Mouse (Mus musculus): ENCODE measurements around the gene Wdr59. TPM values are rescaled to one million over a fixed set of nuclear protein-coding genes. Genes with fewer than 3 reads are reported as not detected.
"Not testable (repeated sequence)": the region's sequence is repeated elsewhere in the genome, so short reads cannot be mapped to it uniquely, and the experiment has no call there.

Gene Wdr59
- polyA plus RNA-seq, 1 experiment = 0.96 TPM

DNA sequence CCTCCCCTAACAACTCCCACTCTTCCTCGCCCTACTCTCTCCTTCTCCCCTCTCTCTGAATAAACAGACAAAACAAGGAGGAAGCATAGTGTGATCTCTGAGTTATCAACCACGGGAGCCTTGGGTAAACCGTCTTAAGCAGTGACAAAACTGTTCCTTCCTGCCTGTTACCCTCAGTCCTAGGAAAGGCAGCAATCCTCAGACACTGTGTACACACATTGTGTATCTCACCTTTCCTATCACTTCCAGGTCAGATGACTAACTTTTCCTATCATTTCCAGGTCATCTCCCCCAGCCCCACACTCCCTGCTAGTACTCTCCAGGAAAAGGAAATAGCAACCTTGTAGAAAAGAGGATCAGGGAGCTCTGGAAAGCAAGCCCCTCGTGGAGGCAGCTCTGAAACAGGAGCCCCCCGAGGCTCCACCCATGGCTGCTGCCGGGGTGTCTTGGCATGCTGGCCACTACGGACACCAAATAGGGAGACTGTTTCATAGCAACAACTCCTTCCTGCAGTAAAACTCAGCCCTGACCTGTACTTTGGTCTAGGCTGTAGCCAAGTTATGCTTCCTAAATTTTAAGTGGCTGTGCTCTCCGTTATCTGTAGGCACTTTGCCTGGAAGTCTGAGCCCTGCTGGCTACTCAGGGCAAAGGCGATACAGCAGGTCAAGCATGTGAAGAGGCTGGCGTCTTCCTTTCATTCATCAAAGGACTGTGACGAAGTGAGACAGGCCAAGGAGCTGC, 20.0 kb downstream of the Wdr59 start:
- Histone ChIP-seq H3K4me1 (peaks cover 4% of the 10 kb centered on the region; the same call in 1 of the 2 replicates), H3K36me3 (replicated peaks; ENCODE audit: low read length) (peaks cover 54% of the 10 kb centered on the region), H3K27me3 (replicated peaks) (no peaks in the 10 kb centered on the region), H3K4me3 (replicated peaks) (no peak overlapping the region), H3K9me3 (no peaks in the 10 kb centered on the region)
- TF ChIP-seq GATA1 (IDR thresholded peaks at IDR 0.05; ENCODE audit: borderline replicate concordance, low read length) = no peak
- TF ChIP-seq FLI1 (IDR thresholded peaks at IDR 0.05; ENCODE audit: low read length) = no peak

DNA sequence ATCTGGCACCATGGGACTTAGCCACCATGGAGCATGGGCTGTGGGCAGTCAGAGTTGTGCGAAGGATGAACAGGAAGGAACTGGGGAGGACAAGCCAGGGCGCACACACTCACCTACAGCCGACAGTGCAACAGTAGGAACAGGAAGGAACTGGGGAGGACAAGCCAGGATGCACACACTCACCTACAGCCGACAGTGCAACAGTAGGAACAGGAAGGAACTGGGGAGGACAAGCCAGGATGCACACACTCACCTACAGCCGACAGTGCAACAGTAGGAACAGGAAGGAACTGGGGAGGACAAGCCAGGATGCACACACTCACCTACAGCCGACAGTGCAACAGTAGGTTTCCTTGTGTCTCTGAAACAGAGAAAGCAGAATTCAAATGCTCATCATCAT, 23.6 kb downstream of the Wdr59 start:
- not testable (repeated sequence) for H3K27me3 ChIP-seq (replicated peaks); H3K9me3 ChIP-seq; H3K4me1 ChIP-seq; H3K4me3 ChIP-seq (replicated peaks)
- H3K36me3 ChIP-seq (replicated peaks; ENCODE audit: low read length) = peaks cover 72% of the 10 kb centered on the region

DNA sequence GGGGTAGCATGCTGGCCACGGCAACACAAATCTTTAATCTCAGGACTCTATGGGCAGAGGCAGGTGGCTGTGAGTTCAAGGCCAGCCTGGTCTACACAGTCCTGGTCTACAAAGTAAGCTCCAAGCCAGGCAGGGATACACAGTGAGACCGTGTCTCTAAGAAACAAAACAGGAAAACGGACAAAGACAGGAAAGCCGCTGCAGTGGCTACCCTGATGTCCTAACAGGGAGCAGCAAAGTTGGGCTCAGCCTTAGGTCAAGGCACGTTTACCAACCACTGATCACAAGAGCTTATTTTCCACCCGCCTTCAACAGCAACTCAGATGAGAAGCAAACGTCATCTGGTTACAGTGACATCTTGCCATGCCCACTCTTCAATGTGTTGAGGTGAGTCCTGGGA, 25.6 kb downstream of the Wdr59 start:
- no peak overlapping the region for H3K4me3 ChIP-seq (replicated peaks)
- no peaks in the 10 kb centered on the region for H3K27me3 ChIP-seq (replicated peaks)
- TF ChIP-seq GATA1 (IDR thresholded peaks at IDR 0.05; ENCODE audit: borderline replicate concordance, low read length) (no peak), FLI1 (IDR thresholded peaks at IDR 0.05; ENCODE audit: low read length) (no peak)
- peaks cover 70% of the 10 kb centered on the region for H3K36me3 ChIP-seq (replicated peaks; ENCODE audit: low read length)
- H3K9me3 ChIP-seq = no peaks in the 10 kb centered on the region
- no peaks in the 10 kb centered on the region for H3K4me1 ChIP-seq

DNA sequence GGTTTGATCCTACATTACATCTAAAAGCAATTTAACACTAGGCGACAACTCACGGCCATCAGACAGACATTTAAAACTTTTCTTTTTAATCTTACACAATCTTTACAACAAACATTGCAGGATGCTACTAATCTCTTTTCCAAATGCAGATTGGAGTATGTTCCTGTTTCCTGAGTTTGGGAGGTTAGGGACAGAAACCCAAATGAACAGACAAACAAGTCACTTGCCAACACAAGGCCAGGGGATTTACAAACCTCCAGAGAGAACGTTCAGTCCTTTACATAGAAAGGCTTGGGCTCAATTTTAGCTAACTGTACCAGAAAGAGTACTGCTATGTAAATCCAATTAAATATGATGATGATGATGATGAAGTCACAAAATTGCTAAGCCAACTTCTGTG, 28.7 kb downstream of the Wdr59 start:
- no peaks in the 10 kb centered on the region for H3K4me1 ChIP-seq
- H3K4me3 ChIP-seq (replicated peaks) = no peak overlapping the region
- H3K36me3 ChIP-seq (replicated peaks; ENCODE audit: low read length) = peaks cover 57% of the 10 kb centered on the region
- H3K27me3 ChIP-seq (replicated peaks) = no peaks in the 10 kb centered on the region
- no peaks in the 10 kb centered on the region for H3K9me3 ChIP-seq
- TF ChIP-seq FLI1 (IDR thresholded peaks at IDR 0.05; ENCODE audit: low read length) = no peak
- no peak for TF ChIP-seq GATA1 (IDR thresholded peaks at IDR 0.05; ENCODE audit: borderline replicate concordance, low read length)

DNA sequence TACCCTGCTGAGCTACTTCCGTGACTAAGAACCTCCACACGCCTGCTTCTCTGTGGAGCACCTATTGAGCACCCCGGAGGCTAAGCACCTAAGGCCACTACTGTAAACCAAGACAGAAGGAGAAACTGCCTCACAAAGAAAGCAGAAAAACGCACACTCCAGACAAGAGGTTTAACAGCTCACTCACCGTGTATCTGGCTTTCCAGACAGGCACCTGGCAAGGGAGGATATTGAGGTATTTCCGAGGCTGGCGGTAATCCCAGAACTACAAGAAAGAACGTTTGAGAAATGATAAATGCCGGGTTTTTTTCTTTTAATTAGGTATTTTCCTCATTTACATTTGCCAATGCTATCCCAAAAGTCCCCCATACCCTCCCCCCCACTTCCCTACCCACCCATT, 29.4 kb downstream of the Wdr59 start:
- TF ChIP-seq FLI1 (IDR thresholded peaks at IDR 0.05; ENCODE audit: low read length) (no peak), GATA1 (IDR thresholded peaks at IDR 0.05; ENCODE audit: borderline replicate concordance, low read length) (no peak)
- no peak overlapping the region for H3K4me3 ChIP-seq (replicated peaks)
- no peaks in the 10 kb centered on the region for H3K9me3 ChIP-seq
- no peaks in the 10 kb centered on the region for H3K27me3 ChIP-seq (replicated peaks)
- H3K4me1 ChIP-seq = no peaks in the 10 kb centered on the region
- H3K36me3 ChIP-seq (replicated peaks; ENCODE audit: low read length) = peaks cover 51% of the 10 kb centered on the region

DNA sequence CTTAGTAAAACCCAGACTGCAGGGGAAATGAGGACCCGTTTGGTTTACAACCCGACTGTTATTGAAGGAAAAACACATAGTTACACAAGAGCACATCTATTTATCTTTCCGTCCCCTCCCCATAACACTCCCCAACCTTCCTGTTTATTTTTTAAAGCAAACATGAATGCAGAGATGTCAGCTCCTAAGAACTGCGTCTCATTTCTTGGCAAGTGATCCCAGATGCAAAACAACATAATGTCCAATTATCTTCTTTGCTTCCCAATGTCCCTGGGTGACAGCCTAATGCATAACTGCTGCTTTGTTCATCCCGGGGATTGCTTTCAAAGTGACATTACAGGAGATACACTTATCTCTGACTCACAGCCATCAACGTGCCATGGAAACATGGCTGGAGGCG, 30.7 kb downstream of the Wdr59 start:
- TF ChIP-seq FLI1 (IDR thresholded peaks at IDR 0.05; ENCODE audit: low read length) = no peak
- TF ChIP-seq GATA1 (IDR thresholded peaks at IDR 0.05; ENCODE audit: borderline replicate concordance, low read length) = no peak
- no peak overlapping the region for H3K4me3 ChIP-seq (replicated peaks)
- H3K36me3 ChIP-seq (replicated peaks; ENCODE audit: low read length) = peaks cover 49% of the 10 kb centered on the region
- H3K27me3 ChIP-seq (replicated peaks) = no peaks in the 10 kb centered on the region
- H3K4me1 ChIP-seq = no peaks in the 10 kb centered on the region
- no peaks in the 10 kb centered on the region for H3K9me3 ChIP-seq

DNA sequence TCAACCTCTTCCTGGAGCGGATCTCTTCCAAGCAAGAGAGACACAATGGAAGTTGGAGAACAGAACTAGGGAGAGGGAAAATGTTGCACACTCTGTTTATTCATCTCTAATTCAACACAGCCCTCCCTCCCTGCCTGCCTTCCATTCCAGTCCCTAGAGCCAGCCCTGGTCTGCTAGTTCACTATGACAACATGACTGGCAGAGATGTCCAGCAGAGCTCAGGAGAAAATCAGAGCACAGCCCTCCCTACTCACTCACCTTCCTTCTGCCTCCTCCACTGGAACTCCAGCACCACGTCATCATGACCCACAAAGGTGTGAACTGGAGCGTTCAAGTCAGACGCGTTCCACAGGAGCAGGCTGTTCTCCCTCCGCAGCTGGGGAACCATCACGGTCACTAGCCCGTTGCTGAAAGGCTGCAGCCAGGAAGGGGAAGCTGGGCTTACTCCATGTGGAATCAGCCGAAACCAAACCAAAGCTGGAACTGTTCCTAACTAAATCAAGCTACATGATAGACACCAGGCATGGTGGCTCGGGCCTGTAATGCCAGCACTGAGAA, 31.8 kb downstream of the Wdr59 start:
- peaks cover 45% of the 10 kb centered on the region for H3K36me3 ChIP-seq (replicated peaks; ENCODE audit: low read length)
- H3K4me3 ChIP-seq (replicated peaks) = no peak overlapping the region
- no peak for TF ChIP-seq GATA1 (IDR thresholded peaks at IDR 0.05; ENCODE audit: borderline replicate concordance, low read length)
- H3K9me3 ChIP-seq = no peaks in the 10 kb centered on the region
- no peaks in the 10 kb centered on the region for H3K27me3 ChIP-seq (replicated peaks)
- no peaks in the 10 kb centered on the region for H3K4me1 ChIP-seq

DNA sequence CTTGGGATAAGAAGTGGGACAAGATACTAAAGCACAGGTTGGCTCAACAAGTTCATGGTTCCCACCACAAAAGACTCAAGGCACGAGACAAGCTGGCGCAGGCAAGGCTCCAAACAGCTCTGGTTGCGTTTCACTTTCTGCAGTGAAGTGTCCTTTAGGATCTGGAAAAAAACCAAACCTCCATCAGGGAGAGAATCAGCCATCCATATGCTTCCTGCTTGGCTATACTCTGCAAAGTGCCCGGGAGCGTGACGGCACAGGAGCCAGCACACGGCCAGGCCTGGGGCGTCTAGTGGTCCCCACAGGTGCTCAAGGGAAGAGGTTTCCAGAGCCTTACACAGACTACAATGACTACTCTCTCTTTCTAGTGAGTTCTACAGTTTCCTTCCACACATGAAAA, 41.2 kb downstream of the Wdr59 start:
- no peak overlapping the region for H3K4me3 ChIP-seq (replicated peaks)
- peaks cover 4% of the 10 kb centered on the region; the same call in 1 of the 2 replicates for H3K4me1 ChIP-seq
- no peaks in the 10 kb centered on the region for H3K27me3 ChIP-seq (replicated peaks)
- H3K9me3 ChIP-seq = peaks cover 5% of the 10 kb centered on the region; the same call in 1 of the 2 replicates
- TF ChIP-seq GATA1 (IDR thresholded peaks at IDR 0.05; ENCODE audit: borderline replicate concordance, low read length) (no peak), FLI1 (IDR thresholded peaks at IDR 0.05; ENCODE audit: low read length) (no peak)
- H3K36me3 ChIP-seq (replicated peaks; ENCODE audit: low read length) = peaks cover 70% of the 10 kb centered on the region

DNA sequence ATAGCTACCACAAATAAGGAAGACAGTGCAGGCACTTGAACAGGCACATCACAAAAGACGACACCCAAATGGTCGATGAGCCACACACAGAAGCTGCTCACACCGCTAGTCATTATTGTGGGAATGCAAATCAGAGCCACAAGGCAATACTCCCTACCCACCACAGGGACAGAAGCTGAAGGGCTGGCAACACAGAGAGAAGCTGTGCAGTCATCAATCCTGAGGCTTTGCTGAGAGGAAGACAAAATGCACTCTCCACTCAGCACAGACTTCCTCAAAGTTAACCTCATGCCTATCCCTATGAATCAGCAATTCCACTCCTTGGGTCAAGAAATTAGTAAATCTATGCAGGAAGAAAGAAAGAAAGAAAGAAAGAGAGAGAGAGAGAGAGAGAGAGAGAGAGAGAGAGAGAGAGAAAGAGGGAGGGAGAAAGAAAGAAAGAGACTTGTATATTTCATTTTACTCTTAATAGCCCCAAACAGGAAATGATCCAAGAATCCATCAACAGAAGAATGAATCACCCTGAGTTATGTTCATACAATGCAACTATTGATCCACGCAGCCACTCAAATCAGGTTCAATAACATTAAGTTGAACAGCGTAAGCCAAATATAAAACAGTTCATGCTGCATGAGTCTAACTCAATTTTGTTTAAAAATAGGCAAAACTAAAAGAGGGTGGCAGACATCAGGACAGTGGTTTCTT, 44.0 kb downstream of the Wdr59 start:
- Histone ChIP-seq H3K27me3 (replicated peaks) (no peaks in the 10 kb centered on the region), H3K4me1 (peaks cover 4% of the 10 kb centered on the region; the same call in 1 of the 2 replicates), H3K4me3 (replicated peaks) (no peak overlapping the region), H3K9me3 (peaks cover 5% of the 10 kb centered on the region; the same call in 1 of the 2 replicates), H3K36me3 (replicated peaks; ENCODE audit: low read length) (peaks cover 65% of the 10 kb centered on the region)
- no peak for TF ChIP-seq FLI1 (IDR thresholded peaks at IDR 0.05; ENCODE audit: low read length)
- TF ChIP-seq GATA1 (IDR thresholded peaks at IDR 0.05; ENCODE audit: borderline replicate concordance, low read length) = no peak

DNA sequence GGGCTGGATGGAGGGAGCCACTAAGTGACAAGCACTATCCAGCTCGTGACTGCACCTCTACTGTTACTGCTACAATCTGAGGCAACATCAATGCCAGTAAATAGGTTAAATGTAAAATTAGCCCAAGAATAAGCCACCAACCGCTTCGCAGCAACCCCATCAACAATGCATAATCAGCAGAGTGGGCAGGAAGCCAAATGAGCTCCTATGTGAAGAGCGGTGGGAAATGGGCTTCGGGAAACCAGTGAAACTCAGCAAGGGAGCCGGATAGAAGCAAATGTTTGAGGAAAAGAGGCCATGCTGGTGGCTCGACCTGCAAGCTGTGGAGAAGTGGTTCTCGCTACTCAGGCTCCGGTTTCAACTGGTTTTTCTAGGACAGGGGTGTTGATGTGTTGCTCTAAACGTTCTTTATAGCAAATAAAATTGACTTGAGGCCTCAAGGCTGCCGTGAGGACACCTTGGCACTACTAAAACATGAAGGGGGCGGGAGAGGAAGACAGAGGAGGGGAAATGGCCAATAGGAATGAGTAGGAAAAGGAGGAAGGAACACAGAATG, 50.3 kb downstream of the Wdr59 start:
- no peak overlapping the region for H3K4me3 ChIP-seq (replicated peaks)
- no peaks in the 10 kb centered on the region for H3K4me1 ChIP-seq
- H3K9me3 ChIP-seq = no peaks in the 10 kb centered on the region
- TF ChIP-seq FLI1 (IDR thresholded peaks at IDR 0.05; ENCODE audit: low read length) (no peak), GATA1 (IDR thresholded peaks at IDR 0.05; ENCODE audit: borderline replicate concordance, low read length) (no peak)
- peaks cover 56% of the 10 kb centered on the region for H3K36me3 ChIP-seq (replicated peaks; ENCODE audit: low read length)
- H3K27me3 ChIP-seq (replicated peaks) = peaks cover 2% of the 10 kb centered on the region
